Mouse (Mus musculus) lung, postnatal 14 days (tissue): ENCODE measurements around the gene Trappc13.

Experiments
- DNase-seq: peaks from one replicate; pipeline ENCODE4 v3.0.0; 2021

The Trappc13 gene

GRCm38 (mm10) chr13:104113782-104114181 lies 64.5 kb downstream of the Trappc13 start:
- DNase-seq = no peak

GRCm38 (mm10) chr13:104112266-104112900 lies 65.9 kb downstream of the Trappc13 start:
- no peak for DNase-seq

DNA sequence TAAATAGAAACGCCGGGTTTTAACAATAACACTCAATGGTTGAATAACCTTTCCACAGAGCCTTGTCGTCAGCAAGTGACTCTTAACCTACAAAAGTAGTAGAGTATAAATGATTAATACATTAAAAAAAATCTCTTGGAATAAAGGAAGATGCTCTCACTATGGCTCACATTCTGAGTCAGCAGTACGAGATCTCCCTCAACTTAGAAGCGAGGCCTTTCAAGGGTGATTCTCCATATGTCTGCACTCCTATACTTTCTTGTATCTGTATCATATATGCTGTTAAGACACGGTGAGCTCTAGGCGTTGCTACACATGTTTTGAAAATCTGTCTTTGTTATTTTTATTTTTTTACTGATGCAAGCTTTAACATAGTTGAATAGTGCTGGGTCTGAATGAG lies 67.7 kb downstream of the Trappc13 start:
- DNase-seq = no peak

- DNase-seq = peak; percentile 42
Observed at GRCm38 (mm10) chr13:104109816-104110521, 68.3 kb downstream of the Trappc13 start.

- peak; percentile 85 for DNase-seq
Observed at GRCm38 (mm10) chr13:104109288-104109815, 68.9 kb downstream of the Trappc13 start, which contains the start of the genes Nln and Sgtb. Nln (minus strand) TSS chr13:104109614. Sgtb (plus strand) TSS chr13:104109741.

- no peak for DNase-seq
Observed at GRCm38 (mm10) chr13:104108651-104109287, 69.5 kb downstream of the Trappc13 start.

DNA sequence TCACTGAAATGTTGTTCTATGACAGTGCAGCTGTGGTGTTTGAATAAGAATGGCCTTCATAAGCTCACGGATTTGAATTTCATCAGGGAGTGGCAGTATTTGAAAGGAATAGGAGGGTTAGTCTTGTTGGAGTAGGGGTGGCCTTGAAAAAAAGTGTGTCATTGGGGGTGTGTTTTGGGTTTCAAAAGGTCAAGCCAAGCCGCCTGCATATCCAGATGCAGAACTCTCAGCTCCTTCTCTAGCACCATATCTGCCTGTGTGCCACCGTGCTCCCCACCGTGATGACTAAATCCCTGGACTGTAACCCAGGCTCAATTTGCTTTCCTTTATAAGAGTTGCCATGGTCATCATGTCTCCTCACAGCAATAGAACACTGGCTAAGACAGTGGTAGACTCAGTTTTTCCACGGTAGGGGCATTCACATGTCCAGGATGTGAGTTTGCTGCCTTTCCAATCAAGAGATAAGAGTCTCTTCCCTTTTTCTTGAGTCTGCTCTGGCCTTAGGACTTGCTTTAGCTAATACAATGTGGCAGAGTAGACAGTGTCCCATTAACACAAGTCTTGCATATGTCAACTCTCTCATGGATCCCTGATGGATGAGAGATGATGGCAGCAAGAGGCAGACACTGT lies 76.5 kb downstream of the Trappc13 start:
- DNase-seq = no peak

GRCm38 (mm10) chr13:104100416-104100815 lies 77.9 kb downstream of the Trappc13 start:
- no peak for DNase-seq

DNA sequence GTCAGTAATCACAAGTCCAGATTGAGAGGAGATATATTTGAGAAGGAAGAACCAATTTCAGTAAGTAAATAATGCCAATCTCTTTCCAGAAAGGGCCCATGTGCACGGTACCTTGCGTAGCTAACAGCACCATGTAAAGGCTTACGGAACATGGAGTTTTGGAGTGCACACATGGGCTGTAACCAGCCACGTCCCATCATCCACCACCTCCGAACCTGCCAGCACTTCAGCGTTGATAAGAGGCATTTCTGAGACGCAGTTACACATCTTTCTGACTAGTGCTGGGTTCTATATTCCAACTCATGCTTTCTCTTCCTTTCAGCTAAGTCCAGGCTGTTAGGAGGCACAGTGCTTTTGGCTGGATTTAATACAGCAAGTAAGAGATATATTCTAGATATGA lies 81.1 kb downstream of the Trappc13 start:
- DNase-seq = peak; percentile 24

DNA sequence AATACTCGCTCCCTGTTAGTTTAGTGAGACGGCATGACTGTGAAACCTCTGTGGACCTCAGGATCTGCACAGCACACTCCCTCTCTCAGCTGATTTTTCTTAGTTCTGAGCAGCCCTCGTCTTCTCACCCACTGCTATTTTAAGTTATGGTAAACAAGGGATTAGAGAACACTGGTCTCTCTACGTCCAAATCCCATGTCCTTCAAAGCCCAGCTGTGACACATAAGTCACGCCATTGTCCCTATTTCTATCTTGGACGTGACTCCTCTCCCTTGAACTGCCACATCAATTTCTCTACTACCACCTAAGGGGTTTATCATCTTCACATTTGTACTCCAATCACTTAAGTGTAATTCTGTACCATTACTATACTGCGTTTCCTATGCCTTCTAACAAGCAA lies 82.3 kb downstream of the Trappc13 start:
- DNase-seq = no peak

- peak; percentile 26 for DNase-seq
Observed at GRCm38 (mm10) chr13:104094531-104095385, 83.5 kb downstream of the Trappc13 start.
